Mouse (Mus musculus): ENCODE results near the gene Sec31a.

Sec31a gene

GRCm38 (mm10) chr5:100360296-100360695 lies 55.7 kb downstream of the Sec31a start:
- in situ Hi-C loops (cut with MboI; ENCODE audit: unreplicated experiment in 2 of 2): no loop called here

GRCm38 (mm10) chr5:100358334-100358733 lies 57.7 kb downstream of the Sec31a start:
- in situ Hi-C loops (cut with MboI; ENCODE audit: unreplicated experiment in 2 of 2): no loop called here

- in situ Hi-C loops (cut with MboI; ENCODE audit: unreplicated experiment in 2 of 2): no loop called here
Observed at GRCm38 (mm10) chr5:100354644-100355043, 61.4 kb downstream of the Sec31a start.

- in situ Hi-C loops (cut with MboI; ENCODE audit: unreplicated experiment in 2 of 2): no loop called here
Observed at GRCm38 (mm10) chr5:100352986-100353848, 62.8 kb downstream of the Sec31a start.

- in situ Hi-C loops (cut with MboI; ENCODE audit: unreplicated experiment in 2 of 2): no loop called here
Observed at GRCm38 (mm10) chr5:100350907-100351456, 65.1 kb downstream of the Sec31a start.

GRCm38 (mm10) chr5:100349287-100350215 lies 66.5 kb downstream of the Sec31a start:
- in situ Hi-C loops (cut with MboI; ENCODE audit: unreplicated experiment in 2 of 2): loop anchor here in 1 of 2 experiments (25.0 kb wide), 1 partner anchor 2012 kb away; the partner anchor contains the start of gene Cfap299

GRCm38 (mm10) chr5:100345118-100345517 lies 70.9 kb downstream of the Sec31a start:
- in situ Hi-C loops (cut with MboI; ENCODE audit: unreplicated experiment in 2 of 2): loop anchor here in 1 of 2 experiments (25.0 kb wide), 1 partner anchor 2008 kb away; the partner anchor contains the start of gene Cfap299

- in situ Hi-C loops (cut with MboI; ENCODE audit: unreplicated experiment in 2 of 2): loop anchor here in 1 of 2 experiments (25.0 kb wide), 1 partner anchor 2006 kb away; the partner anchor contains the start of gene Cfap299
Observed at GRCm38 (mm10) chr5:100343087-100343486, 72.9 kb downstream of the Sec31a start.

- in situ Hi-C loops (cut with MboI; ENCODE audit: unreplicated experiment in 2 of 2): loop anchor here in 1 of 2 experiments (25.0 kb wide), 1 partner anchor 2005 kb away; the partner anchor contains the start of gene Cfap299
Observed at GRCm38 (mm10) chr5:100342422-100342821, 73.6 kb downstream of the Sec31a start.

GRCm38 (mm10) chr5:100341042-100341441 lies 75.0 kb downstream of the Sec31a start:
- in situ Hi-C loops (cut with MboI; ENCODE audit: unreplicated experiment in 2 of 2): loop anchor here in 1 of 2 experiments (25.0 kb wide), 1 partner anchor 2004 kb away; the partner anchor contains the start of gene Cfap299

GRCm38 (mm10) chr5:100337852-100338251 lies 78.2 kb downstream of the Sec31a start:
- in situ Hi-C loops (cut with MboI; ENCODE audit: unreplicated experiment in 2 of 2): loop anchor here in 1 of 2 experiments (25.0 kb wide), 1 partner anchor 2001 kb away; the partner anchor contains the start of gene Cfap299

- in situ Hi-C loops (cut with MboI; ENCODE audit: unreplicated experiment in 2 of 2): loop anchor here in 1 of 2 experiments (25.0 kb wide), 1 partner anchor 2000 kb away; the partner anchor contains the start of gene Cfap299
Observed at GRCm38 (mm10) chr5:100336876-100337275, 79.2 kb downstream of the Sec31a start.

- in situ Hi-C loops (cut with MboI; ENCODE audit: unreplicated experiment in 2 of 2): loop anchor here in 1 of 2 experiments (25.0 kb wide), 1 partner anchor 1998 kb away; the partner anchor contains the start of gene Cfap299
Observed at GRCm38 (mm10) chr5:100335581-100336080, 80.4 kb downstream of the Sec31a start.

GRCm38 (mm10) chr5:100334686-100335085 lies 81.3 kb downstream of the Sec31a start:
- in situ Hi-C loops (cut with MboI; ENCODE audit: unreplicated experiment in 2 of 2): loop anchor here in 1 of 2 experiments (25.0 kb wide), 1 partner anchor 1997 kb away; the partner anchor contains the start of gene Cfap299

- in situ Hi-C loops (cut with MboI; ENCODE audit: unreplicated experiment in 2 of 2): loop anchor here in 1 of 2 experiments (25.0 kb wide), 1 partner anchor 1996 kb away; the partner anchor contains the start of gene Cfap299
Observed at GRCm38 (mm10) chr5:100333607-100334380, 82.2 kb downstream of the Sec31a start.

- in situ Hi-C loops (cut with MboI; ENCODE audit: unreplicated experiment in 2 of 2): loop anchor here in 1 of 2 experiments (25.0 kb wide), 1 partner anchor 1995 kb away; the partner anchor contains the start of gene Cfap299
Observed at GRCm38 (mm10) chr5:100332300-100333004, 83.6 kb downstream of the Sec31a start.

GRCm38 (mm10) chr5:100331636-100332035 lies 84.4 kb downstream of the Sec31a start:
- in situ Hi-C loops (cut with MboI; ENCODE audit: unreplicated experiment in 2 of 2): loop anchor here in 1 of 2 experiments (25.0 kb wide), 1 partner anchor 1994 kb away; the partner anchor contains the start of gene Cfap299

- in situ Hi-C loops (cut with MboI; ENCODE audit: unreplicated experiment in 2 of 2): loop anchor here (5.0 to 10.0 kb wide), 4 partner anchors 247 to 1117 kb away; no protein-coding TSS in a partner anchor
Observed at GRCm38 (mm10) chr5:100322081-100322480, 94.0 kb downstream of the Sec31a start.

Data from v-Abl transformed pro-B cells (cell line).